Mouse (Mus musculus) heart, embryonic 10.5 days (tissue): ENCODE data around the gene Nfasc. TPM values are rescaled to one million over a fixed set of nuclear protein-coding genes. Genes with fewer than 3 reads are reported as not detected.

Source experiments
- DNase-seq: peaks from one replicate; pipeline ENCODE4 v3.0.0-alpha.2; 2017; ENCODE audit warnings: low spot score
- H3K27ac ChIP-seq: fragments of 300-500 bp; sonication (generic); 2 replicates; pipeline ENCODE4 v1.5.1; 2016; ENCODE audit warnings: mild to moderate bottlenecking
- H3K27me3 ChIP-seq: fragments of 300-500 bp; sonication (generic); 2 replicates; pipeline ENCODE4 v1.6.1; 2016; ENCODE audit warnings: mild to moderate bottlenecking; ENCODE audit not compliant: poor library complexity, insufficient read depth, severe bottlenecking
- H3K36me3 ChIP-seq: fragments of 300-500 bp; sonication (generic); 2 replicates; pipeline ENCODE4 v1.6.1; 2016; ENCODE audit warnings: mild to moderate bottlenecking, moderate library complexity
- H3K4me1 ChIP-seq: fragments of 300-500 bp; sonication (generic); 2 replicates; pipeline ENCODE4 v1.6.1; 2016; ENCODE audit warnings: mild to moderate bottlenecking
- H3K4me3 ChIP-seq: fragments of 300-500 bp; sonication (generic); 2 replicates; pipeline ENCODE4 v1.5.1; 2016; ENCODE audit warnings: mild to moderate bottlenecking, moderate library complexity
- H3K9me3 ChIP-seq: fragments of 300-500 bp; sonication (generic); 2 replicates; pipeline ENCODE4 v1.6.1; 2016; ENCODE audit warnings: mild to moderate bottlenecking, moderate library complexity
- WGBS: fragments of 180-500 bp; shearing (Covaris S2); methylation state at CpG from one replicate; pipeline ENCODE4 v1.1.7; 2016; 5-methylcytosine and 5-hydroxymethylcytosine counted together
- polyA plus RNA-seq: library from polyadenylated mRNA; unstranded; fragments of >200 nt; fragmentation: Nextera tagmentation; extraction: Ambion mirVana; gene quantifications from 2 replicates; pipeline ENCODE4 v1.2.1, GENCODE M21; 2016

Gene Nfasc
- polyA plus RNA-seq, 1 experiment from 2014 or later, result 0.84 TPM

- WGBS, result 94% methylated on average over 8 of the region's 8 CpGs
- no peak for DNase-seq
- peaks cover 15% of the 10 kb centered on the region for H3K4me1 ChIP-seq
- no peak overlapping the region for H3K27ac ChIP-seq
- H3K36me3 ChIP-seq, result no peaks in the 10 kb centered on the region
- no peak overlapping the region for H3K4me3 ChIP-seq
- H3K9me3 ChIP-seq, result no peaks in the 10 kb centered on the region
- peaks cover 46% of the 10 kb centered on the region for H3K27me3 ChIP-seq
Measured at GRCm38 (mm10) chr1:132628183-132628582, 113.4 kb downstream of the Nfasc start.

GRCm38 (mm10) chr1:132626125-132626756 lies 115.4 kb downstream of the Nfasc start:
- Histone ChIP-seq H3K36me3 (no peaks in the 10 kb centered on the region), H3K4me1 (peaks cover 15% of the 10 kb centered on the region), H3K27ac (no peak overlapping the region), H3K27me3 (peaks cover 38% of the 10 kb centered on the region), H3K9me3 (no peaks in the 10 kb centered on the region), H3K4me3 (no peak overlapping the region)
- no peak for DNase-seq
- WGBS, result 77% methylated on average over 7 of the region's 7 CpGs

GRCm38 (mm10) chr1:132625034-132625433 lies 116.6 kb downstream of the Nfasc start:
- DNase-seq, result no peak
- 54% methylated on average over 6 of the region's 6 CpGs for WGBS

GRCm38 (mm10) chr1:132624466-132624865 lies 117.1 kb downstream of the Nfasc start:
- Histone ChIP-seq H3K36me3 (no peaks in the 10 kb centered on the region), H3K9me3 (no peaks in the 10 kb centered on the region), H3K4me3 (no peak overlapping the region), H3K4me1 (peaks cover 15% of the 10 kb centered on the region), H3K27ac (no peak overlapping the region), H3K27me3 (peaks cover 30% of the 10 kb centered on the region)
- no peak for DNase-seq
- 60% methylated on average over 1 of the region's 1 CpGs for WGBS

More at GRCm38 (mm10) chr1:132625034-132625433, 116.6 kb downstream of the Nfasc start:
- H3K27ac ChIP-seq, result no peak overlapping the region
- H3K4me3 ChIP-seq, result no peak overlapping the region
- peaks cover 15% of the 10 kb centered on the region for H3K4me1 ChIP-seq
- no peaks in the 10 kb centered on the region for H3K36me3 ChIP-seq
- peaks cover 30% of the 10 kb centered on the region for H3K27me3 ChIP-seq
- H3K9me3 ChIP-seq, result no peaks in the 10 kb centered on the region

GRCm38 (mm10) chr1:132623641-132624336 lies 117.8 kb downstream of the Nfasc start:
- H3K36me3 ChIP-seq, result no peaks in the 10 kb centered on the region
- 49% methylated on average over 14 of the region's 14 CpGs for WGBS

GRCm38 (mm10) chr1:132612066-132612465 lies 129.5 kb downstream of the Nfasc start:
- no peaks in the 10 kb centered on the region for H3K4me1 ChIP-seq
- no peaks in the 10 kb centered on the region for H3K9me3 ChIP-seq
- H3K4me3 ChIP-seq, result no peak overlapping the region
- 77% methylated on average over 4 of the region's 4 CpGs for WGBS
- H3K27ac ChIP-seq, result no peak overlapping the region
- no peaks in the 10 kb centered on the region for H3K36me3 ChIP-seq
- no peak for DNase-seq
- H3K27me3 ChIP-seq, result peaks cover 28% of the 10 kb centered on the region

More at GRCm38 (mm10) chr1:132623641-132624336, 117.8 kb downstream of the Nfasc start:
- no peak overlapping the region for H3K4me3 ChIP-seq
- H3K9me3 ChIP-seq, result no peaks in the 10 kb centered on the region
- no peak for DNase-seq
- H3K27ac ChIP-seq, result no peak overlapping the region
- peaks cover 15% of the 10 kb centered on the region for H3K4me1 ChIP-seq
- H3K27me3 ChIP-seq, result peaks cover 33% of the 10 kb centered on the region

GRCm38 (mm10) chr1:132609048-132609634 lies 132.5 kb downstream of the Nfasc start:
- Histone ChIP-seq H3K4me3 (no peak overlapping the region), H3K9me3 (no peaks in the 10 kb centered on the region), H3K36me3 (no peaks in the 10 kb centered on the region), H3K27ac (no peak overlapping the region), H3K4me1 (no peaks in the 10 kb centered on the region), H3K27me3 (peaks cover 28% of the 10 kb centered on the region)
- WGBS, result 36% methylated on average over 4 of the region's 4 CpGs
- DNase-seq, result no peak

GRCm38 (mm10) chr1:132602161-132602560 lies 139.4 kb downstream of the Nfasc start:
- no peaks in the 10 kb centered on the region for H3K9me3 ChIP-seq
- WGBS, result 38% methylated on average over 8 of the region's 8 CpGs
- H3K4me1 ChIP-seq, result no peaks in the 10 kb centered on the region
- H3K36me3 ChIP-seq, result no peaks in the 10 kb centered on the region
- peaks cover 39% of the 10 kb centered on the region; the same call in 1 of the 2 replicates for H3K27me3 ChIP-seq
- DNase-seq, result no peak
- H3K4me3 ChIP-seq, result no peak overlapping the region
- no peak overlapping the region for H3K27ac ChIP-seq

- H3K27ac ChIP-seq, result no peak overlapping the region
- no peaks in the 10 kb centered on the region for H3K36me3 ChIP-seq
- H3K4me3 ChIP-seq, result no peak overlapping the region
- WGBS, result 83% methylated on average over 5 of the region's 5 CpGs
- DNase-seq, result no peak
- H3K4me1 ChIP-seq, result peaks cover 5% of the 10 kb centered on the region
- no peaks in the 10 kb centered on the region for H3K9me3 ChIP-seq
- peaks cover 68% of the 10 kb centered on the region for H3K27me3 ChIP-seq
Measured at GRCm38 (mm10) chr1:132598024-132598423, 143.6 kb downstream of the Nfasc start.

GRCm38 (mm10) chr1:132595741-132596140 lies 145.9 kb downstream of the Nfasc start:
- 44% methylated on average over 6 of the region's 6 CpGs for WGBS
- Histone ChIP-seq H3K27me3 (peaks cover 72% of the 10 kb centered on the region), H3K4me3 (no peak overlapping the region), H3K9me3 (no peaks in the 10 kb centered on the region), H3K36me3 (no peaks in the 10 kb centered on the region), H3K27ac (no peak overlapping the region), H3K4me1 (peaks cover 5% of the 10 kb centered on the region)
- DNase-seq, result no peak

- WGBS, result 16% methylated on average over 4 of the region's 4 CpGs
Measured at GRCm38 (mm10) chr1:132594587-132594986, 147.0 kb downstream of the Nfasc start.

GRCm38 (mm10) chr1:132592145-132592544 lies 149.5 kb downstream of the Nfasc start:
- 84% methylated on average over 5 of the region's 5 CpGs for whole genome bisulfite sequencing
- Histone ChIP-seq H3K27me3 (peaks cover 52% of the 10 kb centered on the region), H3K27ac (no peak overlapping the region), H3K4me3 (no peak overlapping the region), H3K9me3 (no peaks in the 10 kb centered on the region), H3K4me1 (peaks cover 12% of the 10 kb centered on the region), H3K36me3 (no peaks in the 10 kb centered on the region)
- DNase-seq, result no peak

More at GRCm38 (mm10) chr1:132594587-132594986, 147.0 kb downstream of the Nfasc start:
- Histone ChIP-seq H3K27ac (no peak overlapping the region), H3K4me3 (no peak overlapping the region), H3K4me1 (peaks cover 5% of the 10 kb centered on the region), H3K36me3 (no peaks in the 10 kb centered on the region), H3K9me3 (no peaks in the 10 kb centered on the region), H3K27me3 (peaks cover 63% of the 10 kb centered on the region)
- DNase-seq, result no peak

GRCm38 (mm10) chr1:132591399-132591930 lies 150.1 kb downstream of the Nfasc start:
- Histone ChIP-seq H3K4me1 (peaks cover 19% of the 10 kb centered on the region), H3K27me3 (peaks cover 45% of the 10 kb centered on the region), H3K4me3 (no peak overlapping the region), H3K9me3 (no peaks in the 10 kb centered on the region), H3K27ac (no peak overlapping the region), H3K36me3 (no peaks in the 10 kb centered on the region)
- no peak for DNase-seq
- 74% methylated on average over 11 of the region's 11 CpGs for WGBS
